Mouse (Mus musculus): Measurements from ENCODE around the gene Cyb561a3. TPM values are rescaled to one million over a fixed set of nuclear protein-coding genes. Genes with fewer than 3 reads are reported as not detected.
"Not testable (repeated sequence)": the region's sequence is repeated elsewhere in the genome, so short reads cannot be mapped to it uniquely, and the experiment has no call there.

The Cyb561a3 gene
- polyA plus RNA-seq (2015; fragmentation: Nextera tagmentation; extraction: Ambion mirVana) = 17.1 and 18.8 TPM in 2 replicates

GRCm38 (mm10) chr19:10576690-10577561, at the start of gene Cyb561a3, which contains the start of gene Tmem138:
Cyb561a3 (plus strand) TSS chr19:10577172.
Tmem138 (minus strand) TSS chr19:10577362.
- WGBS = under 1% methylated on average over 44 of the region's 44 CpGs
- peak; percentile 98 for ATAC-seq

DNA sequence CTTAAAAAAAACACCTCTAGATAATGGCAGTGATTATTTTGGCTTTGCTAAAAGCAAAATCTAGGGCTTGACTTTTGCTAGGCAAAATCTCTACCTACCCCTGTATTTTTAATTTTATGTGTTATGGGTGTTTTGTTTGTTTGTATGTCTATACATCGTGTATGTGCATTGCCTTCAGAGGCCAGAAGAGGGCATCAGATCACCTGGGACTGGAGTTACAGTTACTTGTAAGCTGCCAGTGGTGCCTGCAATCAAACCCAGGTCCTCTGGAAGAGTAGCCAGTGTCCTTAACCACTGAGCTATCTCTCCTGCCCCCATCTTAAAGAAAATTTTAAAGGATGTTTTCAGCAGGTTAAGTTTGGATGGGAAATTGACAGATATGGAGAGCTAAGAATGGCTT, 46.9 kb upstream of the Cyb561a3 start:
- no peak overlapping the region for H3K9ac ChIP-seq (replicated peaks)
- no peak overlapping the region for H3K4me2 ChIP-seq (replicated peaks)
- H3K4me3 ChIP-seq (replicated peaks) = no peak overlapping the region
- 97% methylated on average over 1 of the region's 1 CpGs for WGBS
- no peak overlapping the region for H3K27ac ChIP-seq
- H3K36me3 ChIP-seq = peaks cover 52% of the 10 kb centered on the region
- peaks cover 20% of the 10 kb centered on the region for H3K4me1 ChIP-seq (replicated peaks)
- H3K27me3 ChIP-seq = no peaks in the 10 kb centered on the region
- no peak for ATAC-seq
- no peaks in the 10 kb centered on the region for H3K9me3 ChIP-seq

More at GRCm38 (mm10) chr19:10576690-10577561, at the start of gene Cyb561a3, which contains the start of gene Tmem138:
- peak within 1 kb of the TSS; percentile 93 for H3K27ac ChIP-seq
- no peaks in the 10 kb centered on the region for H3K9me3 ChIP-seq
- H3K9ac ChIP-seq (replicated peaks) = peak within 1 kb of the TSS; percentile 77
- peaks cover 25% of the 10 kb centered on the region for H3K4me1 ChIP-seq (replicated peaks)
- peak within 1 kb of the TSS; percentile 79 for H3K4me2 ChIP-seq (replicated peaks)
- peaks cover 30% of the 10 kb centered on the region for H3K36me3 ChIP-seq
- peak within 1 kb of the TSS; percentile 66 for H3K4me3 ChIP-seq (replicated peaks)
- no peaks in the 10 kb centered on the region for H3K27me3 ChIP-seq

DNA sequence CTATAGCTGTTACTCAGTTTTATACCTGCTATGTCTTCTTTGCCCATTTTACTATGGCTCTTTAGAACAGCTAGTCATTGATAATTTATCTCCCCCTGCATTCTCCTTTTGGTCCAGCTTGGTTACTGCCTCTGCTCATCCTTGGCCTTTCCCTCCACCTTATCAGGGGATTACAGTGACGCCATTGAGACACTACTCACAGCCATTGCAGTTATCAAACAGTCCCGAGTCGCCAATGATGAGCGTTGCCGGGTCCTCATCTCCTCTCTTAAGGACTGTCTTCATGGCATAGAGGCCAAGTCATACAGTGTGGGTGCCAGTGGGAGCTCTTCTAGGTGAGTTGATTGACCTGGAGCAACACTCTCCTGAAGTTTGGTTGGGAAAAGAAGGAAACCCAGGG, 37.5 kb upstream of the Cyb561a3 start:
- H3K36me3 ChIP-seq = peaks cover 85% of the 10 kb centered on the region
- ATAC-seq = no peak
- H3K4me3 ChIP-seq (replicated peaks) = no peak overlapping the region
- H3K4me2 ChIP-seq (replicated peaks) = no peak overlapping the region
- no peaks in the 10 kb centered on the region for H3K27me3 ChIP-seq
- no peaks in the 10 kb centered on the region for H3K9me3 ChIP-seq
- H3K9ac ChIP-seq (replicated peaks) = no peak overlapping the region
- no peaks in the 10 kb centered on the region for H3K4me1 ChIP-seq (replicated peaks)
- 95% methylated on average over 5 of the region's 5 CpGs for WGBS
- H3K27ac ChIP-seq = no peak overlapping the region

- Histone ChIP-seq H3K9me3 (no peaks in the 10 kb centered on the region), H3K4me3 (replicated peaks) (peak within 1 kb of the TSS; percentile 68), H3K27ac (peak within 1 kb of the TSS; percentile 90), H3K9ac (replicated peaks) (peak within 1 kb of the TSS; percentile 64), H3K27me3 (no peaks in the 10 kb centered on the region), H3K4me1 (replicated peaks) (peaks cover 25% of the 10 kb centered on the region), H3K36me3 (peaks cover 23% of the 10 kb centered on the region), H3K4me2 (replicated peaks) (peak within 1 kb of the TSS; percentile 65)
- 1% methylated on average over 43 of the region's 43 CpGs for WGBS
- ATAC-seq = peak; percentile 100
These were observed 21.1 kb upstream of the Cyb561a3 start, which contains the start of gene Tmem216 for GRCm38 (mm10) chr19:10555624-10556510. Tmem216 (minus strand) TSS chr19:10556238.

DNA sequence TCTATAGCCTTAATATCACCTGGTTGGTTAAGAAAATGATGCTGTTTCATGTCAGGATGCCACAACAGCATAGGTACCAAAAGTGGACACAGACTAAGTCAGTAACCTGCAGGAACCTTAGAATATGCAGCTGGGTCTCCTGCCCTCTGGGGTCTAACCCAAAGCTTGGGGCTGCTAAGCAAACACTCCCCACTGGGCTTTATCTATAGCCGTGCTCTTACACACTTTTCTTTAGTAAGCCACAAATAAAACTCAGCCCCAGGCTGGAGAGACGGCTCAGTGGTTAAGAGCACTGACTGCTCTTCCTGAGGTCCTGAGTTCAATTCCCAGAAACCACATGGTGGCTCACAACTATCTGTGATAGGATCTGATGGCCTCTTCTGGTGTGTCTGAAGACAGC, 20.0 kb upstream of the Cyb561a3 start:
- Histone ChIP-seq H3K9ac (replicated peaks) (no peak overlapping the region), H3K4me2 (replicated peaks) (no peak overlapping the region), H3K36me3 (peaks cover 12% of the 10 kb centered on the region), H3K27me3 (no peaks in the 10 kb centered on the region), H3K4me1 (replicated peaks) (peaks cover 25% of the 10 kb centered on the region), H3K27ac (no peak overlapping the region), H3K4me3 (replicated peaks) (no peak overlapping the region), H3K9me3 (no peaks in the 10 kb centered on the region)
- WGBS = 71% methylated on average over 2 of the region's 2 CpGs
- no peak for ATAC-seq

DNA sequence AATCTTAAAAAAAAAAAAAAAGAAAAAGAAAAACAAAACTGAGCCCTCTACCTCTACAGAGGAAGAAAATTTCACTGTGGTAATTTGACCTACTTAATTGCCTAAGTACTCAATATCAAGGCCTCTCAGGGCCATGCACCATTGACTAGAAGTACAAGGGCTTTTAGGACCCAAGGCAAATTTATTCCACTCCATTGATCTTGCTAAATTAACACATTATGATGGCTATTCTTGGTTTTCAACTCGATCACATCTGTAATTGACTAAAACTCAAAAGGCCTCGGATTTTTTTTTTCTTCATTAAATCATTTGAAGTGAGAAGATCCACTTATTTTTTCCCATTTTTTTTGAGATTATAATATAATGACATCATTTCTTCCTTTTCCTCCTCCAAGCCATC, 19.5 kb upstream of the Cyb561a3 start:
- no peak overlapping the region for H3K4me3 ChIP-seq (replicated peaks)
- 86% methylated on average over 2 of the region's 2 CpGs for WGBS
- H3K36me3 ChIP-seq = peaks cover 7% of the 10 kb centered on the region; the same call in 1 of the 2 replicates
- ATAC-seq = no peak
- H3K9me3 ChIP-seq = no peaks in the 10 kb centered on the region
- no peaks in the 10 kb centered on the region for H3K27me3 ChIP-seq
- H3K4me2 ChIP-seq (replicated peaks) = no peak overlapping the region
- peaks cover 25% of the 10 kb centered on the region for H3K4me1 ChIP-seq (replicated peaks)
- no peak overlapping the region for H3K27ac ChIP-seq
- H3K9ac ChIP-seq (replicated peaks) = no peak overlapping the region

GRCm38 (mm10) chr19:10557837-10558375, 19.1 kb upstream of the Cyb561a3 start:
- WGBS = 66% methylated on average over 4 of the region's 4 CpGs
- not testable (repeated sequence) for H3K4me2 ChIP-seq (replicated peaks); H3K9ac ChIP-seq (replicated peaks)

GRCm38 (mm10) chr19:10560108-10560507, 16.9 kb upstream of the Cyb561a3 start:
- Histone ChIP-seq H3K27ac (no peak overlapping the region), H3K27me3 (0 out of 2 replicates have a peak, but pooled peaks cover 2% of the 10 kb centered on the region), H3K4me1 (replicated peaks) (peaks cover 12% of the 10 kb centered on the region), H3K4me3 (replicated peaks) (no peak overlapping the region), H3K4me2 (replicated peaks) (no peak overlapping the region), H3K9me3 (no peaks in the 10 kb centered on the region), H3K9ac (replicated peaks) (no peak overlapping the region), H3K36me3 (no peaks in the 10 kb centered on the region)
- no peak for ATAC-seq
- WGBS = 40% methylated on average over 5 of the region's 5 CpGs

More at GRCm38 (mm10) chr19:10557837-10558375, 19.1 kb upstream of the Cyb561a3 start:
- not testable (repeated sequence) for H3K27ac ChIP-seq; H3K36me3 ChIP-seq; H3K27me3 ChIP-seq; ATAC-seq; H3K4me3 ChIP-seq (replicated peaks); H3K9me3 ChIP-seq
- H3K4me1 ChIP-seq (replicated peaks) = peaks cover 25% of the 10 kb centered on the region

- no peak overlapping the region for H3K4me3 ChIP-seq (replicated peaks)
- ATAC-seq = no peak
- WGBS = 68% methylated on average over 6 of the region's 6 CpGs
These were observed 15.2 kb upstream of the Cyb561a3 start for GRCm38 (mm10) chr19:10561558-10562314.

DNA sequence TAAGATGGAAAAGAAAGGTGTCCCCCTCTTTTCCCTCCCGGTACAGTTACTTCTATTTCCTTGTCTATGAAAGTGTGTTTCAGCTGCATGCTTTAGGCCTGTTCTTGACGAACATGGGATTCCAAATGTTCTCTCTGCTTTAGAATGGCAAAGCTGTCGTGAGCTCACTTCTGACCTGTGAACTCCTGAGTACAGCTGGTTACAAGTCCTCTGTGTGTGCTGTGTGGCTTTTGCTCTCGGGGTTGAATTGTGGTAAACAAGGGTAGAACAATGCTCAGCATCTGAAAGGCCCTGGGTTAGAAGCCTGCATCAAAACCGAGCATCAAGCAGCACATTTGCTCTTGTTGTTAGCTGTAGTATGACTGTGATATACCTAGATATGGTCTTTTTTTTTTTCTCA, 14.6 kb upstream of the Cyb561a3 start:
- H3K4me2 ChIP-seq (replicated peaks) = no peak overlapping the region
- 57% methylated on average over 5 of the region's 5 CpGs for WGBS

More at GRCm38 (mm10) chr19:10561558-10562314, 15.2 kb upstream of the Cyb561a3 start:
- peaks cover 1% of the 10 kb centered on the region for H3K4me1 ChIP-seq (replicated peaks)
- H3K27ac ChIP-seq = no peak overlapping the region
- no peak overlapping the region for H3K4me2 ChIP-seq (replicated peaks)
- no peaks in the 10 kb centered on the region for H3K9me3 ChIP-seq
- H3K9ac ChIP-seq (replicated peaks) = 0 out of 2 replicates have a peak overlapping the region, but pooled peaks have one; percentile 16
- H3K27me3 ChIP-seq = 0 out of 2 replicates have a peak, but pooled peaks cover 2% of the 10 kb centered on the region
- H3K36me3 ChIP-seq = no peaks in the 10 kb centered on the region

DNA sequence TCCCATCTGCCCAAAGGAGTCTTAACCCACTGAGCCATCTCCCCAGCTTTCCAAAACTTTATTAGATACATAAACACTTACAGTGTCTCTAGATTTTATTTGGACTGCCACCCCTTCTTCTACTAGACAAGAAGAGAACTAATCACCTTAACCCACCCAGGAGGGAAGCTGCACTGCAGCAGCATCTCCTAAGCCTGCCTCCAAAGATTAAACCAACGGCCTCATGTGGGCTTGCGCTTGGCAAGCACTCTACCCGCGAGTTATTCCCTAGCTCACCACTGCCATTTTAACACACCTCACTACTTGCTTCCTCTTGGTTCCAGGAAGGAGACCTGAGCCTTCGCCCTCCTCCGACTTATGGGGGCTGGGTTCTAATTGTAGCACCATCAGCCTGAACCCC, 12.7 kb upstream of the Cyb561a3 start:
- no peak overlapping the region for H3K9ac ChIP-seq (replicated peaks)
- H3K4me2 ChIP-seq (replicated peaks) = no peak overlapping the region
- H3K27me3 ChIP-seq = 0 out of 2 replicates have a peak, but pooled peaks cover 2% of the 10 kb centered on the region
- no peak overlapping the region for H3K4me3 ChIP-seq (replicated peaks)
- H3K27ac ChIP-seq = no peak overlapping the region
- no peak for ATAC-seq
- peaks cover 5% of the 10 kb centered on the region for H3K36me3 ChIP-seq
- H3K4me1 ChIP-seq (replicated peaks) = no peaks in the 10 kb centered on the region
- WGBS = 84% methylated on average over 6 of the region's 6 CpGs
- H3K9me3 ChIP-seq = no peaks in the 10 kb centered on the region

More for the DNA sequence above, 14.6 kb upstream of the Cyb561a3 start:
- Histone ChIP-seq H3K4me3 (replicated peaks) (no peak overlapping the region), H3K9me3 (no peaks in the 10 kb centered on the region), H3K36me3 (no peaks in the 10 kb centered on the region), H3K4me1 (replicated peaks) (no peaks in the 10 kb centered on the region), H3K27me3 (0 out of 2 replicates have a peak, but pooled peaks cover 2% of the 10 kb centered on the region), H3K27ac (no peak overlapping the region), H3K9ac (replicated peaks) (no peak overlapping the region)
- no peak for ATAC-seq

Data from midbrain, embryonic 13.5 days (tissue).